Mouse (Mus musculus) c-Kit-negative CD71-positive TER-119-positive erythroid progenitor cells, embryonic 14.5 days (primary cell): Measurements from ENCODE around the gene Arhgef12.
A peak's percentile ranks its signal among the peaks of the same experiment; 100 is the strongest.
"Not testable (repeated sequence)": the region's sequence is repeated elsewhere in the genome, so short reads cannot be mapped to it uniquely, and the experiment has no call there.

Source experiments
- DNase-seq: peaks from one replicate; pipeline ENCODE4 v3.0.0-alpha.2; 2013; ENCODE audit warnings: low read depth, low spot score

The Arhgef12 gene

DNA sequence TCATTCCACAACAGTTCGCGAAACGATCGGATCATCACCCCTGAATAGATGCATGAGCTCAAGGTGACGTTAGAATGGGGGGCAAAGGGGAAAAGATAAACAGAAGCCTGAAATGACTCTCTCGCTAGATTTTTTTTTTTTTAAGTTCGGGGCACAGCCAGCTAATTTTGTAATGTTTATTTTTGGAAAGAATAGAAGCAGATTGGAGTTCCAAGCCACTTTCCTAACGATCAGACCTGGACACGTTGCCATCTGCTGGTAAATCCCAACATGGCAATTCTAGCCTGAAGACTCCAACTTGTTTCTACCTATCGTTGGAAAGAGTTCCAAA is at the start of gene Arhgef12:
TSS of gene Arhgef12 (minus strand) at position 53 of the 331 bp plus-strand sequence.
- DNase-seq = no peak

- no peak for DNase-seq
Measured at GRCm38 (mm10) chr9:43155960-43156359, 48.9 kb upstream of the Arhgef12 start.

- no peak for DNase-seq
Measured at GRCm38 (mm10) chr9:43151779-43152178, 44.7 kb upstream of the Arhgef12 start.

- no peak for DNase-seq
Measured at GRCm38 (mm10) chr9:43150957-43151356, 43.9 kb upstream of the Arhgef12 start.

DNA sequence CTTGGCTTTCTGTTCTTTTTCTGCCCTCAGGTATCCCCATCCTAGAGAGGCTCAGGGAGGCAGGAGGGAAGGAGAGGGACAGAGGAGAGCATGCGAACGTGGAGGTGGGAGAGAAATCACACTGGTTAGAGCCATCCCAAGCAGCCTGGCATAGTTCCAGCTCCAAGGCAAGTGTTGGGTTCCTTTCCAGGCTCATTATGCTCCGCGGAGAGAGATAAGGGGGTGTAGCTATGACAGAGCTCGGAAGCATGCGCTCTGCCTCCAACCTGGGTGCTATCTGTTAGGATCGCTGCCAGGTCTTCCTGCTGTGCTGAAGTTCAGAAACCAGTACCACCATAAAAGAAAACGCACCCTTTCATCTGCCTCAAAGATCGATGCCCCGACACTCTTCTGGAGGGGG is 43.0 kb upstream of the Arhgef12 start:
- no peak for DNase-seq

DNA sequence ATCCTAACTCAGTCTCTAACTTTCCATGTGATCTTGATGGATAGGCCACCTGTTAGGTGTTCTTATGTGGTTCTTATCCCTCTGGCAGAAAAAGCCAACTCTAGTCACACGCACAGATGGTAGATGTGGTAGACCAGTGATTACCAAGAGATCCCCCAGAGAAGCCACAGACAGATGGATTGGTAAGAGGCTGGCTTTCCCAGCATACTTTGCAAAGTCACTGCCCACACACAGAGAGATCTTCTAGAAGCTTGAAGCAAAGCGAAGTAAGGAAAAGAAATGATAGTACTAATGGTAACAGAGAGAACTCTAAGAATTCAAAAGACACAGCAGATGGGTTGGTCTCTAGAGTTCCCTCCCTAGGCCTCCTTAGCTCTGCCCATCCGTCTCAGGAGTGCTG is 42.5 kb upstream of the Arhgef12 start:
- DNase-seq = no peak

DNA sequence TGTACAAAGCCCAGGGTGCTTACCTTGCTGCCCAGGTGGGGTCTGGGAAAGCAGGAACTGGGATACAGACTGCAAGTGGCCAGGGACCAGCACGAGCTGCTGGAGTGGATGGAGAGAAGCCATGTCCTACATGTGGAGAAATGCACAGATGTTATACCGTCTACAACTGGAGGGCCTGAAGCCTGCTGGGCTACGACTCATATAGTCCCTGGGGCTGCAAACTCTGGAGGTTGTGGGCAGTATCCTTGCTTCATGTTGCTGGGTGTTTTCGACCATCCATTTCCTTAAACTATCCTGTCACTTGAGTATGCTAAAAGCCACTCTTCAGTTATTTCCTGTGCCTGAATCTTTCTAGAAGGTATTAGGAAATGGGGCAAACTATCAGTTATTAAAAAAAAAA is 38.2 kb upstream of the Arhgef12 start:
- DNase-seq = no peak

DNA sequence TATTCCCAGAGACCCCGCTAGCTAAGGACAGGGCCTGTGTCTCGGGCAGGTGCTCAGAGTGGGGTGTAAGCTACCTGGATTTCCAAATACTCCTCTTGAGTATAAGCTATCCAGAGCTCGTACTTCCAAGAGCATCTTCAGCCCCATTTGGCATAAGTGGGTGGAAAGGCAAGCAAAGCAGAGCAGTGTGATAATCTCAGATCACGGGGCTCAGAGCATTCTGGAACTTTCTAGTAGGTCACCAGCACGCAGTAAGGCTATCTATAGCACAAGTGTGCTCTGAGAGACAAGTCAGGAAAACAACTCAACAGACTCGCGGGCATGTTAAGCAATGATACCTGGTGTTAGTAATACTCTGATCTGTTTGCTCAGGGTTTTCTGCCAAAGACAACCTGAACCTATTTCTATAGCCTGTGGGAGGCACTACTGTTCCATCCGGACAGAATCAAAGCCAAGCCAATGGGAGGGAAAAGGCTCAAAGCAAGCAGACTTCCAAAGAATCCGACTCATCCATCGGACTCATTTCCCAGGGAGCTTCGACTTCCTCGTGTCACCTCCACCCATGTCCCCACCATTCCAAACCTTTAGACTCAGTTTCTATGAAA is 37.3 kb upstream of the Arhgef12 start:
- DNase-seq = no peak

DNA sequence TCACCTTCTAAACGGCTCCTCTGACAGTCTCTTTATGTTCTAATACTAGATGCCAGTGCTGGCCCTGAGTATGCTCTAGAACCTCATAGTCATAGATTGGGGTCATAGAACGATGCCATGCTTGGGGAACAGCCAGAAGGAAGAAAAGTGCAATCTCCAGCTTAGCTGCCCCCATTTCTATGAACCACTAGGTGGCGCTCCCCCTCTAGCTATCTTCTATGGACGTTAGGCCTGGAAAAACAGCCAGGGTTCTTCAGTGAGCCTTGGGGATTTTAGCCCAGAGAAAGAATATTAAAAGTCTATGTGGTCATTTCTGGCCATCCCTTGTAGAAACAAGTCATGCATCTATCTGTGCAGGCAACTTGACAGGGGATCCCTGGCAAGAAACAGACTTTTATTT is 34.8 kb upstream of the Arhgef12 start:
- peak; percentile 58 for DNase-seq

DNA sequence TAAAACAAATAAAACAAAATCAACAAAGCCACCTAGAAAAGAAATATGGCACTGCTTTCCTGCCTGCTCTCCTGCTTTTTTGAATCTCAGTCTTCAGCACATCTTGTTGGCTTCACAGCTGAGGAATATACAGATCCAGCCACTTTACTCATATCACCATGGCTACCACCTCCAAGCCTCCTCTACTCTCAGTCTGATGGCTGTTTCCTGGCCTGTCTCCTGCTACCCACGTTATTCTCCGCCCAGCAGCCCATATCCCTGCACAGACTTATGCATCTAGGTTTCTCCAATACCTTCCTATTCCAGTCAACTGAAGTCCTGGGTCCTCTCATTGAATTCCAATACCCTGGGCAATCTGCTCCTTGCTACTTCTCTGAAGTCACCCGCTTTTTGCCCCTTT is 26.5 kb upstream of the Arhgef12 start:
- DNase-seq = no peak

DNA sequence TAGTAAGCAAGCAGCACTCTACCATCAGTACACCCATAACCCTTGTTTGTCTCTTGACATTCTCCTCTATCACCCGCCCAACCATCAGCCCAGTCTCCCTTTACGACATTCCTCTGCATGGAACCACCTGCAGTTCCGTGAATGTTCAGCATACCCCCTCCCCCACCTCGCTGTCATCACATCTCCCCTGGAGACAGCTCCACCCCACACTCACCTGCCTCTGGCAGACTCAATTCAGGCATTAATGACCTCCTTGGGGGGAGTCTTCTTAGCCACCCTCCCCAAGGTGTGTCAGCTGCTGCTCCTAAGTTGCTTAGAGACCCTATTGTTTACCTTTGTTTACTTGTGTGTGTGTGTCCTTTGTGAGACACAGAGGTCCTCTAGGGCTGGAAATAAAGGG is 25.3 kb upstream of the Arhgef12 start:
- DNase-seq = no peak

- no peak for DNase-seq
Measured at GRCm38 (mm10) chr9:43131940-43132339, 24.9 kb upstream of the Arhgef12 start.

DNA sequence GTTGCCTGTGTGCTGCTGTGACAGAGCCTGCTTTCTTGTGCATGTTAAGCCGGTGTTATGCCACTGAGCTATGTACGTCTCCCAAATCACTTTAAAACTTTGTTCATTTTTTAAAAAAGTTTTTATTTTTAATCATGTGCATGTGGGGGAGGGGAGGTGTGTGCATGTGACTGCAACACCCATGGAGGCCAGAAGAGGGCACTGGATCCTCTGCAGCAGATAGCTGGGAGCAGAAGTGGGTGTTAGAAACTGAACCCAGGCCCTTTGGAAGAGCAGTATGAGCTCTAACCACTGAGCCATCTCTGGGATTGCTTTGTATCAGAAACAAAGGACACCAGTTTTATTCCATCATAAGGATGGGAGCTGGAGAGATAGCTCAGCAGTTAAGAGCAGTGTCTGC is 23.6 kb upstream of the Arhgef12 start:
- DNase-seq = no peak

GRCm38 (mm10) chr9:43127101-43127787 is 20.2 kb upstream of the Arhgef12 start:
- DNase-seq = no peak

- DNase-seq = no peak
Measured at GRCm38 (mm10) chr9:43122379-43122778, 15.3 kb upstream of the Arhgef12 start.

DNA sequence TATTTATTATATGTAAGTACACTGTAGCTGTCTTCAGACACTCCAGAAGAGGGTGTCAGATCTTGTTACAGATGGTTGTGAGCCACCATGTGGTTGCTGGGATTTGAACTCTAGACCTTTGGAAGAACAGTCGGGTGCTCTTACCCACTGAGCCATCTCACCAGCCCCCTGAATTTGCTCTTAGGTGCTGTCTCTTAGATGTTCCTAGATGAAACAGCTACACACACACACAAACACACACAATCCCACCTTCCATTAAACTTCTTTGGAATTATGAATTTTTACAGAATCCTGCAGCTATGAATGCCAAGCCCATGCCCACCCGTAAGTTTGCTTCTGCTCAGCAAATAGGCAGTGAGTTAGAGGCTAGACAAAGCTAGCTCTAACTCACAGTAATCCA is 14.9 kb upstream of the Arhgef12 start:
- not testable (repeated sequence) for DNase-seq

DNA sequence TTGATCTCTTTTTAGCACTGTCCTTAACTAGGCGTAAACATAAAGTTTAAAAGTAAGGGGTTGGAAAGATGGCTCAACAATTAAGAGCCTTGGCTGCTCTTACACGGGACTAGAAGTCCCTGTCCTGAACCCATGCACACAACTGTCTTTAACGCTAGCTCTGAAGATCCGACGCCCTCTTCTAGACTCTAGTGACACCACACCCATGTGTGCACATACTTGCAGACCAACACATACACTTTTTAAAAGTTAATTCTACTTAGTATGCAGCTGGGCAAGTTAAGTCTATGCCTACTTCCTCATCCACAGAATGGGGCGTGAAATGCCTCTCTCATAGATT is 9.9 kb upstream of the Arhgef12 start:
- DNase-seq = no peak

GRCm38 (mm10) chr9:43116134-43116996 is 9.3 kb upstream of the Arhgef12 start, which contains the start of gene Tmem136:
Tmem136 (minus strand) TSS chr9:43116570.
- DNase-seq = peak; percentile 87

- no peak for DNase-seq
Measured at GRCm38 (mm10) chr9:43115431-43116133, 8.5 kb upstream of the Arhgef12 start.

- no peak for DNase-seq
Measured at GRCm38 (mm10) chr9:43114833-43115232, 7.8 kb upstream of the Arhgef12 start.

DNA sequence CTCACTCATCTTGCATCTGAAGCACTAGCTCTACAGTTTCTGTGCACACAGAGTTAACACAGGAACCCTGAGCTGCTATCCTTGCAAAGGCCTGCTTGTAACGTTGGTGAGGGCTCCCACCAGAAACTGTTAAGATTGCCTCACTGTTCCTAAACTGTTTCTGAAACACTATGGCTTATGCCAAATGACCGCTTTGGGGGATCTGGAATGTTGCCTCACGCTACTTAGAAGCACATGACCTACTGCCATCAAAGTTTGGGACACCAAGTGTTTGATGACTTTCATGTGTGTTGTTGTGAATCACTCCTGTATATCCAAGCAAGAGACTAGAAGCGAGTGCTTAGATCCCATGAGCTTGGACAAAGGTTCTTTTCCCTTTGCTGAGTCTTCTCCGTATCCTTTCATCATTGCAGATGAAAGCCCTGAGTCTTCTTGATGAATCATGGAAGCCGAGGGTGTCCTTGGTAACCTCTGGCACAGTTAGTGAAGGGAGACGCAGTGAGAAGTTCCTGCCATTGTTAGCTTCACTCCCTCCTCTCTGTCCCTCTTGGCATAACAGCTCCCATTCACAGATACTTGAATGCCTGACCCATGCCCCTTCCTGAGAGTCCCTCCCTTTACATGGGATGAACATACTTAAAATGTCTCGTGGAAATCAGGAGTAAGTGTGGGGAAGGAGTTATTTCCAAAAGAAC is 3.4 kb upstream of the Arhgef12 start:
- DNase-seq = no peak

DNA sequence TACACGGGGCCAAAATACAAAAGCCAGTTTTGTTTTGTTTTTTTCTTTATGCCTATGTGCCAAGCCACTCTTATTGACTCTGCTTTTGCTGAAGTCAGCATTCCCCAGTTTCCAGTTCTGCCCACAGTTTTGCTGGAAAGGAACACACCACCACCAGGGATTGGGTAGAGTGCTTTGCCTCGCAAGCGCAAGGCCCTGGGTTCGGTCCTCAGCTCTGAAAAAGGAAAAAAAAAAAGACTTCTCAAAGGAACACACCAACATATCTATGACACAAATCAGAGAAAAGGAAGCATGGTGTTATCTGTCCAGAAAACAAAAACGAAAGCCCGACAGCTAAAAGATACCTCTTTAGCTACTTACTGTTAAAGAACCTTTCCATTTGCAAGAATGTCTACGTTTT is 2.1 kb upstream of the Arhgef12 start:
- DNase-seq = no peak
